In the genomic region with DNA sequence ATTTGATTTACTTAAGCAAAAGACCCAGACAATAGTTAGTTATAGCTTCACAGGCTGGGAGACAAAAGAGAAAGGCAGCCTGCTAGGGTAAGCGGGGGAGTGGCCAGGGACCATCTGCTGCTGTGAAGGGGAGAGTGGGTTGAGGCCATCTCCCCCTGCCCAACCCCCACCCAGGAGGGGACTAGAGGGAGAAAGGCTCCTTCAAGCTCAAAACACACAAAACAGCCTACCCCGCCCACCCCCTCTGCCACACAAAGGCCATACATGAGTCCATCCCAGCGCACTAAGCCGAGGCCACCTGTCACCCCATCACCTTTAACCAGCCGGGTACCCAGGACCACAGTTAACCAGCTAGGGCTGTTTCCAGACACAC, we compare ENCODE assay signal across 9 mouse cellular contexts. TPM values are rescaled to one million over a fixed set of nuclear protein-coding genes. Genes with fewer than 3 reads are reported as not detected.
DNase-seq lines count a peak whose midpoint lies in the region; ATAC-seq lines count a peak whose summit lies in the region.
"Had no signal": no experiment of that assay in that cellular context is flagged by ENCODE, and none has a peak within 500 bp of the region (broad histone marks: within the 10 kb centered on the region; RNA-seq: fewer than 3 reads in every experiment).

No protein-coding gene starts in this region.

- peaks cover 11% of the 10 kb centered on the region for H3K4me1 ChIP-seq in heart, embryonic 15.5 days (replicated peaks)
- peaks cover 82% of the 10 kb centered on the region for H3K4me1 ChIP-seq in hindbrain, embryonic 10.5 days (replicated peaks)
- peaks cover 31% of the 10 kb centered on the region for H3K4me1 ChIP-seq in midbrain, embryonic 14.5 days (ENCODE audit: control insufficient read depth, insufficient read depth, low read length)

- peaks cover 3% of the 10 kb centered on the region; the same call in 1 of the 2 replicates for H3K9me3 ChIP-seq in heart, embryonic 15.5 days (replicated peaks)
- peaks cover 6% of the 10 kb centered on the region for H3K9me3 ChIP-seq in hindbrain, embryonic 10.5 days
- no peaks in the 10 kb centered on the region for H3K9me3 ChIP-seq in midbrain, embryonic 14.5 days (ENCODE audit: control insufficient read depth, low read length)

- no peak for ATAC-seq in heart, embryonic 15.5 days (replicated peaks; ENCODE audit: insufficient number of reproducible peaks, insufficient read depth, low FRiP score, low read depth)
- ATAC-seq in midbrain, embryonic 14.5 days (ENCODE audit: low FRiP score, low TSS enrichment), result peak; percentile 69; the same call in 1 of the 2 replicates
- ATAC-seq in monocyte, adult 5-6 weeks (replicated peaks; ENCODE audit: insufficient number of reproducible peaks, low FRiP score, low TSS enrichment, poor library complexity, severe bottlenecking), result no peak

- H3K27ac ChIP-seq in heart, embryonic 15.5 days, result peak overlapping the region; percentile 73
- peak overlapping the region; percentile 91 for H3K27ac ChIP-seq in hindbrain, embryonic 10.5 days
- peak overlapping the region; percentile 89 for H3K27ac ChIP-seq in midbrain, embryonic 14.5 days (replicated peaks; ENCODE audit: low read depth, low read length)

- H3K27me3 ChIP-seq in heart, embryonic 15.5 days, result no peaks in the 10 kb centered on the region
- no peaks in the 10 kb centered on the region for H3K27me3 ChIP-seq in hindbrain, embryonic 10.5 days (ENCODE audit: insufficient read depth, poor library complexity, severe bottlenecking)
- no peaks in the 10 kb centered on the region for H3K27me3 ChIP-seq in midbrain, embryonic 14.5 days (ENCODE audit: control insufficient read depth, insufficient read depth, low read length)

- 57% methylated on average over 5 of the region's 5 CpGs for WGBS in heart, embryonic 15.5 days
- WGBS in hindbrain, embryonic 10.5 days, result 12% methylated on average over 5 of the region's 5 CpGs
- 3% methylated on average over 5 of the region's 5 CpGs for WGBS in midbrain, embryonic 14.5 days

- peak overlapping the region; percentile 56 for H3K4me2 ChIP-seq in heart, embryonic 15.5 days
- peak overlapping the region; percentile 51 for H3K4me2 ChIP-seq in midbrain, embryonic 14.5 days (ENCODE audit: low read length)

- no peak for DNase-seq in heart, postnatal 4 days
- peak; percentile 40 for DNase-seq in ZHBTc4 (ENCODE audit: low read depth, low spot score)
- DNase-seq in hindbrain, embryonic 10.5 days (ENCODE audit: low spot score), result peak; percentile 88
- peak; percentile 82 for DNase-seq in midbrain, embryonic 14.5 days
- no peak for DNase-seq in T-cell, adult 2 months (ENCODE audit: low spot score)
- DNase-seq in spleen, adult 18-20 months, result no peak

- peak overlapping the region; percentile 44 for H3K4me3 ChIP-seq in heart, embryonic 15.5 days
- peak overlapping the region; percentile 53 for H3K4me3 ChIP-seq in hindbrain, embryonic 10.5 days
- H3K4me3 ChIP-seq in midbrain, embryonic 14.5 days (replicated peaks; ENCODE audit: low read depth, low read length), result peak overlapping the region; percentile 30; the same call in 1 of the 2 replicates

- no peak overlapping the region for H3K9ac ChIP-seq in heart, embryonic 15.5 days
- H3K9ac ChIP-seq in midbrain, embryonic 14.5 days (replicated peaks; ENCODE audit: low read length), result peak overlapping the region; percentile 34; the same call in 1 of the 2 replicates

- 0 out of 2 replicates have a peak, but pooled peaks cover 6% of the 10 kb centered on the region for H3K36me3 ChIP-seq in heart, embryonic 15.5 days
- peaks cover 40% of the 10 kb centered on the region for H3K36me3 ChIP-seq in hindbrain, embryonic 10.5 days
- no peaks in the 10 kb centered on the region for H3K36me3 ChIP-seq in midbrain, embryonic 14.5 days (ENCODE audit: control insufficient read depth, insufficient read depth, low read length)

RNA-seq across cellular contexts. Expression of a gene that starts 2.3 kb away (rescaled TPM):
- polyA plus RNA-seq in heart, embryonic 15.5 days (2015; fragmentation: Nextera tagmentation; extraction: Ambion mirVana), result 13.6 and 21.0 TPM in 2 replicates
- total RNA-seq in heart, postnatal 4 days (2021), result 10 to 100 TPM; 17.6 to 18.1 TPM
- 71.6 and 79.0 TPM in 2 replicates for polyA plus RNA-seq in hindbrain, embryonic 10.5 days (2016; fragmentation: Nextera tagmentation; extraction: Ambion mirVana)
- polyA plus RNA-seq in midbrain, embryonic 14.5 days (2014; fragmentation: Nextera tagmentation; extraction: Ambion mirVana), result 16.7 and 28.0 TPM in 2 replicates
- 19.9 to 42.9 TPM (median 22.6 TPM) in 3 replicates for total RNA-seq in monocyte, adult 5-6 weeks (2017)

RNA-seq across cellular contexts. Expression of a gene that starts 31.9 kb away (rescaled TPM):
- 5.7 and 7.6 TPM in 2 replicates for polyA plus RNA-seq in heart, embryonic 15.5 days (2015; fragmentation: Nextera tagmentation; extraction: Ambion mirVana)
- total RNA-seq in heart, postnatal 4 days (2021), result 10 to 100 TPM; 15.9 to 18.8 TPM
- 4.3 and 4.5 TPM in 2 replicates for polyA plus RNA-seq in hindbrain, embryonic 10.5 days (2016; fragmentation: Nextera tagmentation; extraction: Ambion mirVana)
- polyA plus RNA-seq in midbrain, embryonic 14.5 days (2014; fragmentation: Nextera tagmentation; extraction: Ambion mirVana), result 1.3 and 1.6 TPM in 2 replicates
- 0.21 to 3.7 TPM (median 2.1 TPM) in 3 replicates for total RNA-seq in monocyte, adult 5-6 weeks (2017)
- total RNA-seq: MEL had no signal

RNA-seq across cellular contexts. Expression of a gene that starts 52.4 kb away (rescaled TPM):
- 0.10 and 0.19 TPM in 2 replicates for polyA plus RNA-seq in heart, embryonic 15.5 days (2015; fragmentation: Nextera tagmentation; extraction: Ambion mirVana)
- total RNA-seq in heart, postnatal 4 days (2021), result 1 to 10 TPM in 1 of 2 experiments, under 1 TPM in 1; 0.95 to 1.3 TPM
- polyA plus RNA-seq in hindbrain, embryonic 10.5 days (2016; fragmentation: Nextera tagmentation; extraction: Ambion mirVana), result 0.24 and 0.39 TPM in 2 replicates
- polyA plus RNA-seq in midbrain, embryonic 14.5 days (2014; fragmentation: Nextera tagmentation; extraction: Ambion mirVana), result 4.0 and 8.1 TPM in 2 replicates
- not detected in 3 replicates for total RNA-seq in monocyte, adult 5-6 weeks (2017)

Comparison
In these comparisons a context has a peak if more than half of its experiments do, and no peak if none do; other contexts are left out.
1. DNase-seq: peak in ZHBTc4 (single experiment), hindbrain, embryonic 10.5 days (single experiment) and midbrain, embryonic 14.5 days (single experiment); none in heart, postnatal 4 days (single experiment), T-cell, adult 2 months (single experiment) and spleen, adult 18-20 months (0 of 2).
2. Peak in every context shown above with its lines, with median percentiles within 50 percentile points of each other: H3K27ac ChIP-seq and H3K4me3 ChIP-seq.